Mouse (Mus musculus): ENCODE data around the gene Cdk5rap3. TPM values are rescaled to one million over a fixed set of nuclear protein-coding genes. Genes with fewer than 3 reads are reported as not detected.
A peak's percentile ranks its signal among the peaks of the same experiment; 100 is the strongest.

The Cdk5rap3 gene
- polyA plus RNA-seq, 1 experiment from 2014 or later = 38.3 TPM

DNA sequence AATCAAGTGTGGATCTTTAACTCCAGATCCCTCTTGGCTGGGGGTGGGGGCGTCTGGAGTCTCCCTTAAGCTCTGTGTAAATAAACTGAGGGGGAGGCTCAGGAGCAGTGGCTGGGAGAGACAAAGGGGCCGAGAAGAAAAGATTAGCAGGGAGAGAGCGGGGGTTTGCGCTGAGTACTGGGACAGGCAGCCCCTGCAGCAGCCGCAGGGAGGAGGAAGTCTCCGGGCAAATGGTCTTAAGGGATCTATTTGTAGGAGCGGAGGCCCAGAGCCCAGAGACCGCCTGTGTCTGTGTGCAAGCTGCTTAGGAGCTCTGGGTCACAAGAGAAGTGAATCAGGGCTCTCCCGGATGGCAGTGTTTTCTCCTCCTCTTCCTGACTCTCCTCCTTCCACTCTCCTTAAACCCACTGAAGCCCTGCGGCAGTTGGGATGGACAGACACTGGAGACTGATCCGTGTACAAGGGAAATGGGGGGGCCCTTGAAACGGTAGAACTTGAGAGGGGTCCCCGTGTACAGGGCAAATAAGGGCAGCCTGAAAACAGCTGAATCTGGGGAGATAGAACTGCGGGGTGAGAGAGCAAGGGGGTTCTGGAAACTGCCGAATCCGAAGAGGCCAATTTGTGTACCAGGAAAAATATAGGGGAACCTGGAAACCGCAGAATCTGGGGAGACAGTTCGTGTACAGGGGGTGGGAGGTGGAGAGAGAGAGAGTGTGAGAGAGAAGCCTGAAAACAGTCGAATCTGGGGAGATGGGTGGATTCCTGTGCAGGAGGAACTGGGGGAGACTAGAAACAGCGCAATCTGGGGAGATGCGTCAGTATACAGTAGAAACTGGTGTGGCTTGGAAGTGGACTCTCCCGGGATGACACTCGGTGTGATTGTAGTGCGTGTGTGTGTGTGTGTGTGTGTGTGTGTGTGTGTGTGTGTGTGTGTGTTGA lies 43.6 kb downstream of the Cdk5rap3 start:
- no peak for DNase-seq
- no peak overlapping the region for H3K4me2 ChIP-seq (ENCODE audit: low read depth, low read length)
- ATAC-seq = no peak
- no peak overlapping the region for H3K27ac ChIP-seq (ENCODE audit: low read depth)
- H3K9ac ChIP-seq (replicated peaks) = no peak overlapping the region
- H3K4me1 ChIP-seq (ENCODE audit: insufficient read depth) = no peaks in the 10 kb centered on the region; the same call in 1 of the 2 replicates
- TF ChIP-seq CTCF (IDR thresholded peaks at IDR 0.05; ENCODE audit: low read depth) = no peak
- no peak for TF ChIP-seq EP300 (IDR thresholded peaks at IDR 0.05; ENCODE audit: low read depth)
- peaks cover 29% of the 10 kb centered on the region for H3K27me3 ChIP-seq (ENCODE audit: insufficient read depth, low read length)
- no peaks in the 10 kb centered on the region for H3K36me3 ChIP-seq (replicated peaks; ENCODE audit: insufficient read depth, low read length)
- no peaks in the 10 kb centered on the region for H3K9me3 ChIP-seq (ENCODE audit: low read length)
- H3K4me3 ChIP-seq (ENCODE audit: low read depth, low read length) = no peak overlapping the region
- WGBS (ENCODE audit: insufficient replicate concordance) = 11% methylated on average over 24 of the region's 24 CpGs

DNA sequence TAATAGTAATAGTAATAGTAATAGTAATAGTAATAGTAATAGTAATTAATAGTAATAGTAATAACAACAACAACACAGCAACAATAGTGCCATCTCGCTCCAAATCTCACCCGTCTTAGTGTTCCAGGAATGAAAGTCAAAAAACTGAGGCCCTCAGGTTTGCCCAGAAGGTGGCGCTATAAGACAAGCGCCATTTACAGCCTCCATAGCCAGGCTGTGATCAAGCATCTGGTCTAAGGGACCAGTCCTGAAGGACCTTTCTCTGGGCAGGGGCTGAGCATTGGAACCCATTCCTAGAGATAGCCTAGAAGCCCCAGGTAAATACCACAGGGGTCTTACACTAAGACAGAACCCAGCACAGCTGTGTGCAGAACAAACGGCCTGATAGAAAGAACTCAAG lies 49.1 kb downstream of the Cdk5rap3 start:
- TF ChIP-seq CTCF (IDR thresholded peaks at IDR 0.05; ENCODE audit: low read depth) = peak; percentile 94
- TF ChIP-seq EP300 (IDR thresholded peaks at IDR 0.05; ENCODE audit: low read depth) = no peak
- Histone ChIP-seq H3K4me1 (ENCODE audit: insufficient read depth) (no peaks in the 10 kb centered on the region), H3K4me3 (ENCODE audit: low read depth, low read length) (no peak overlapping the region), H3K4me2 (ENCODE audit: low read depth, low read length) (no peak overlapping the region), H3K27ac (ENCODE audit: low read depth) (no peak overlapping the region), H3K9me3 (ENCODE audit: low read length) (no peaks in the 10 kb centered on the region), H3K9ac (replicated peaks) (no peak overlapping the region), H3K27me3 (ENCODE audit: insufficient read depth, low read length) (peaks cover 13% of the 10 kb centered on the region), H3K36me3 (replicated peaks; ENCODE audit: insufficient read depth, low read length) (no peaks in the 10 kb centered on the region)
- ATAC-seq (no peak), DNase-seq (peak; percentile 77)
- WGBS (ENCODE audit: insufficient replicate concordance) = 16% methylated on average over 5 of the region's 5 CpGs

DNA sequence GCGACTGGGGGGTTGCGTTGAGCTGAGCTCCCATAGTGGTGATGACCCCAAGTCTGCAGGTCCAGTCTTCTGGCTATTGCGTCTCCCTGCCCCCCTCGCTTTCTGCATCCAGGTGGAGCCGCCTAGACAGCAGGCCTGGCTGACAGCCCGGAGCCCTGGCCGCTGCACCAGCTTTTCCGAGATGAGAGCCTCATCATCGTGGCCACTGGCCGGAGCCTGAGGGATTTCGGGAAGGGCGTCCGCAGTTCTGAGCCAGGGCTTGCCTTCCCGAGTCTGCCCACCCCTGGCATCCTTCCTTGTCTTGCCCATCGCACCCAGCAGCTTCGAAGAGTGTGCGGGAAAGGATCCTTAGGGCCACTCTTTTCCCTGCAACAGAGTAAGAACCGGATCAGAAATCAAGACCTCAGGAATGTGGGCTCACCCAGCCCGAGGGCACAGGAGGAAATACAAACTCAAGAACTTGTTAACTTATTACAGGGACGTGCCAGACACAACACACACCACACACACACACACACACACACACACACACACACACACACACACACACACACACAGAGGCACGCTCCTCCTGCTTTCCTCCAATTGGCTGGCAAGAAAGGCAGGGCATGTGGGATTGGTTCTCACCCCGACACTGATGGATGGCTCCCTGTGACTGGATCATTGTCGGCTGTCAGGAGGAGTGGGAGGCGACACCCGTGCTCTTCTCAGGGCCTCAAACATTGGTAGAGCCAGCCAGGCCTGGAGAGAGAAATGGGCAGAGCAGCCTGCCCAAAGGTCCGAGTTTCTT lies 52.9 kb downstream of the Cdk5rap3 start:
- 43% methylated on average over 26 of the region's 26 CpGs for WGBS (ENCODE audit: insufficient replicate concordance)
- Histone ChIP-seq H3K4me3 (ENCODE audit: low read depth, low read length) (no peak overlapping the region), H3K36me3 (replicated peaks; ENCODE audit: insufficient read depth, low read length) (no peaks in the 10 kb centered on the region), H3K27ac (ENCODE audit: low read depth) (no peak overlapping the region), H3K9ac (replicated peaks) (no peak overlapping the region), H3K27me3 (ENCODE audit: insufficient read depth, low read length) (peaks cover 13% of the 10 kb centered on the region), H3K4me1 (ENCODE audit: insufficient read depth) (peaks cover 6% of the 10 kb centered on the region), H3K9me3 (ENCODE audit: low read length) (no peaks in the 10 kb centered on the region), H3K4me2 (ENCODE audit: low read depth, low read length) (no peak overlapping the region)
- TF ChIP-seq CTCF (IDR thresholded peaks at IDR 0.05; ENCODE audit: low read depth) (no peak), EP300 (IDR thresholded peaks at IDR 0.05; ENCODE audit: low read depth) (no peak)
- ATAC-seq (peak; percentile 46), DNase-seq (peak; percentile 33)

DNA sequence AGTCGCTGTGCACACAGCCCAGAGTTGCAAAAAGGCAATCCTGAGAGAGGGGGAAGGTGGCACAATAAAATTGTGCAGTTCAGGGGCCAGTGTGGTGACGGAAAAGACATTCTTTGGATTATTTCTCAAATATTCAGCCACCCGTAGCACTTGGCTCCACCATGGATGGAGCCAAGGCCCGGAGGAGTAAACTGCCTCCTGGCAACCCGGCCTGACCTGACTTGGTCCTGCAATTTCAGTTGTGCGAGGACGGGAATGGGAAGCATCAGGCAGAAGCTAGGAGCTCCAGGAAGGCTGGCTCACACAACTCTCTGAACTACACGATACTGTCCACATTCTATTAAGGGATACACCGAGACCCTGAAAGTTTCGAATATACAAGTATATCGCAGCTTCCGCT lies 53.8 kb downstream of the Cdk5rap3 start:
- Histone ChIP-seq H3K4me1 (ENCODE audit: insufficient read depth) (peaks cover 6% of the 10 kb centered on the region), H3K27ac (ENCODE audit: low read depth) (no peak overlapping the region), H3K4me2 (ENCODE audit: low read depth, low read length) (no peak overlapping the region), H3K9me3 (ENCODE audit: low read length) (no peaks in the 10 kb centered on the region), H3K36me3 (replicated peaks; ENCODE audit: insufficient read depth, low read length) (no peaks in the 10 kb centered on the region), H3K27me3 (ENCODE audit: insufficient read depth, low read length) (peaks cover 13% of the 10 kb centered on the region), H3K4me3 (ENCODE audit: low read depth, low read length) (no peak overlapping the region), H3K9ac (replicated peaks) (no peak overlapping the region)
- TF ChIP-seq EP300 (IDR thresholded peaks at IDR 0.05; ENCODE audit: low read depth) (no peak), CTCF (IDR thresholded peaks at IDR 0.05; ENCODE audit: low read depth) (no peak)
- 82% methylated on average over 12 of the region's 12 CpGs for WGBS (ENCODE audit: insufficient replicate concordance)
- ATAC-seq (no peak), DNase-seq (no peak)

DNA sequence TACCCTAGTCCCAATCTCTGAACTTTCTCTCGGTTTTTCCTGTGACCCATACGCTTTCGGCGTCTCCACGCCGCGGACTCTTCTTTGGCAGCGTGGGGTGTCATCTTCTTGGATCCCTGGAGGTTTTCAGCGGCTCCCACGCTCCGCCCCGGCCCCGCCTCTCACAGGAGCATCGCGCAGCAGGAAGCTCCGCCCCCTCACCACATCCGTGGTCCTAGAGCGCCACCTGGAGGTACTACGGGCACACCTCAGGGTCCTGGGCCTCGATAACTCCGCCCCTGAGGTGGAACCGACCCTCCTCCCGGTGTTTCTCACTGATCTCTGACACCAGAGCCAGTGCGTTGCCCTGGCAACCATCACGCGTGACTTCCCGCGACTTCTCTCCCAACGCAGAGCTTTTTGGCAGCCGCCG lies 54.4 kb downstream of the Cdk5rap3 start:
- ATAC-seq (peak; percentile 86), DNase-seq (peak; percentile 96)
- H3K27ac ChIP-seq (ENCODE audit: low read depth) = no peak overlapping the region
- peak overlapping the region; percentile 42 for H3K4me3 ChIP-seq (ENCODE audit: low read depth, low read length)
- WGBS (ENCODE audit: insufficient replicate concordance) = under 1% methylated on average over 31 of the region's 31 CpGs
- peaks cover 6% of the 10 kb centered on the region for H3K4me1 ChIP-seq (ENCODE audit: insufficient read depth)
- H3K27me3 ChIP-seq (ENCODE audit: insufficient read depth, low read length) = peaks cover 13% of the 10 kb centered on the region
- TF ChIP-seq EP300 (IDR thresholded peaks at IDR 0.05; ENCODE audit: low read depth) = no peak
- peak; percentile 99 for TF ChIP-seq CTCF (IDR thresholded peaks at IDR 0.05; ENCODE audit: low read depth)
- H3K36me3 ChIP-seq (replicated peaks; ENCODE audit: insufficient read depth, low read length) = no peaks in the 10 kb centered on the region
- H3K4me2 ChIP-seq (ENCODE audit: low read depth, low read length) = peak overlapping the region; percentile 78
- no peaks in the 10 kb centered on the region for H3K9me3 ChIP-seq (ENCODE audit: low read length)
- H3K9ac ChIP-seq (replicated peaks) = no peak overlapping the region

DNA sequence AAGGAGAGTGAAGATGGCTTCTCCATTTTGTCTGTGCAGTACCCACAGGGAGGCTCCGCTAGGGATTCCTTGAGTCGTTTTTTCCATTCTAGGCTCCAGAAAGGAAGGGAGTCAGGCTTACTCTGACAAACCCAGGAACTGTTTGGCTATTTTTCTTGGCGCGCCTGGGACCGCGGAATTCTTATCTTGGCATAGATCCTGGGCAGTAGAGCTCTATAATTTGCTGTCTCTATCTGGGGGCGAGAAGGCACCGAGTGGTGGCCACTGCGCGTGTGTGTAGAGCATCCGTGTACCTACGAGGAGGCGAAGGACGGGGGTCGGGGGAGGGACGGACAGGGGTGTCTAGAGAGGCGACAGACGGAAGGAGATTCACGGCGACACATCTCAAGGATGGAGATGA lies 54.9 kb downstream of the Cdk5rap3 start:
- H3K9me3 ChIP-seq (ENCODE audit: low read length) = no peaks in the 10 kb centered on the region
- H3K27me3 ChIP-seq (ENCODE audit: insufficient read depth, low read length) = peaks cover 13% of the 10 kb centered on the region
- DNase-seq (no peak), ATAC-seq (no peak; the same call in 1 of the 2 replicates)
- no peak for TF ChIP-seq CTCF (IDR thresholded peaks at IDR 0.05; ENCODE audit: low read depth)
- TF ChIP-seq EP300 (IDR thresholded peaks at IDR 0.05; ENCODE audit: low read depth) = no peak
- H3K4me3 ChIP-seq (ENCODE audit: low read depth, low read length) = peak overlapping the region; percentile 42
- H3K36me3 ChIP-seq (replicated peaks; ENCODE audit: insufficient read depth, low read length) = no peaks in the 10 kb centered on the region
- H3K27ac ChIP-seq (ENCODE audit: low read depth) = no peak overlapping the region
- WGBS (ENCODE audit: insufficient replicate concordance) = 1% methylated on average over 16 of the region's 20 CpGs
- peak overlapping the region; percentile 78 for H3K4me2 ChIP-seq (ENCODE audit: low read depth, low read length)
- no peak overlapping the region for H3K9ac ChIP-seq (replicated peaks)
- peaks cover 6% of the 10 kb centered on the region for H3K4me1 ChIP-seq (ENCODE audit: insufficient read depth)
